Mouse (Mus musculus) Muller cell, postnatal 12 days (primary cell): ENCODE measurements at regions not wholly inside any gene's neighbourhood (a gene's known extent, or its start where the extent isn't known, plus 50 kb on each side); places are given as distances from the start of the nearest gene placed in this dataset.

Source experiments
- DNase-seq: peaks from one replicate; pipeline ENCODE4 v3.0.0-alpha.2; 2015; ENCODE audit errors: inconsistent ontology term

DNA sequence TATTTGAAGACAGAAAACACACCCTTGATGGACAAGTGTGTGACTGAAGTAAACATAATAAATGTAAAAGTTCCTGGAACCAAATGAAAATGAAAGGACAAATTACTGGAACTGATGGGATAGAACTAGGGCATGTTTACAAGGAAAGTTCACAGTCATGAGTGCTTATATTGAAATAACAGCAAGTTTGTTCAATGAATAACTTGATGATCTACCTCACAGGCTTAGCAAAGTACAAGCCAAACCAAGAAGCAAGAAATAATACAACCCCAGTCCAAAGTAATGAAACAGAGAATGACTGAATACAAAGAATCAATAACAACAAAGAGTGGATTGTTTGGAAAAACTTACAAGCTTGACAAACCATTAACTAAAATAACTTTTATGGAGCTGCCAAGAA lies 56.2 kb downstream of the Gm379 start:
- no peak for DNase-seq

DNA sequence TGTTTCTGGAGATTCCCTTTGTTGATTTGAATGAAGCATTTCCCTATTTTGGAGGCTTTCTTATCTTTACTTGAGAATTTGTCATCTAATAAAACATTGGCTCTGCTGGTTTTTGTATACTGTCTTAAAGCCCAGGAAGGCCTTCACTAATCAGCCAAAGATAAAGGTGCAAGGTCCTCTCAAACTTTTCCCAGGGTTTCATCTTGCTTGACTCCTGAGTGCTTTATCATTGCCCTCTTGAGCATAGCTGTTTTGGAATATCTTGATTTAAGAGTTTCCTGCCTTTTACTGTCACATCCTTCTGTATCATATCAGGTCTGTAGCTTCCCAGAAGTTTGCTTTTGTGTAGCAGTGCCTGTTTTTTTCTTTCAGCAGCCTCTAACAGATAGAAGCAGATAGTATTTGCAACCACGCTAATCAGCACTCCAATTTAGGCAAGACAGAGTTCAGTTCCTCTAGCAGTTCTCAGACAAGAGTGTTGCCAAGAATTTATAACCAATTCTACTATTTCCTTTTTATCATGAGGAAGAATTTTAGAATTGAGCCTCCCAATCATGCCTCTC lies 64.7 kb downstream of the Gm379 start:
- DNase-seq = no peak

GRCm38 (mm10) chrX:108561977-108562376 lies 102.7 kb downstream of the Gm379 start:
- DNase-seq = no peak

GRCm38 (mm10) chrX:108543149-108543548 lies 121.5 kb downstream of the Gm379 start:
- no peak for DNase-seq

- no peak for DNase-seq
These were observed 123.3 kb downstream of the Gm379 start for GRCm38 (mm10) chrX:108541410-108541809.

- DNase-seq = peak; percentile 2
These were observed 127.7 kb downstream of the Gm379 start for GRCm38 (mm10) chrX:108536995-108537394.
